Mouse (Mus musculus): ENCODE data around the gene Drosha.

Drosha gene

GRCm38 (mm10) chr15:12832599-12832998, 8.0 kb downstream of the Drosha start:
- DNase-seq (ENCODE audit: low spot score): no peak

- DNase-seq (ENCODE audit: low spot score): no peak
Measured at GRCm38 (mm10) chr15:12833385-12833784, 8.8 kb downstream of the Drosha start.

GRCm38 (mm10) chr15:12834231-12834630, 9.6 kb downstream of the Drosha start:
- DNase-seq (ENCODE audit: low spot score): no peak

- no peak for DNase-seq (ENCODE audit: low spot score)
Measured at GRCm38 (mm10) chr15:12840737-12841136, 16.1 kb downstream of the Drosha start.

GRCm38 (mm10) chr15:12842833-12843232, 18.2 kb downstream of the Drosha start:
- no peak for DNase-seq (ENCODE audit: low spot score)

- DNase-seq (ENCODE audit: low spot score): no peak
Measured at GRCm38 (mm10) chr15:12848196-12848975, 23.8 kb downstream of the Drosha start.

- DNase-seq (ENCODE audit: low spot score): no peak
Measured at GRCm38 (mm10) chr15:12849373-12849772, 24.8 kb downstream of the Drosha start.

GRCm38 (mm10) chr15:12853471-12853870, 28.9 kb downstream of the Drosha start:
- no peak for DNase-seq (ENCODE audit: low spot score)

GRCm38 (mm10) chr15:12856780-12857179, 32.2 kb downstream of the Drosha start:
- DNase-seq (ENCODE audit: low spot score): no peak

GRCm38 (mm10) chr15:12857840-12858516, 33.4 kb downstream of the Drosha start:
- no peak for DNase-seq (ENCODE audit: low spot score)

GRCm38 (mm10) chr15:12858645-12859044, 34.0 kb downstream of the Drosha start:
- DNase-seq (ENCODE audit: low spot score): no peak

GRCm38 (mm10) chr15:12862061-12862460, 37.4 kb downstream of the Drosha start:
- DNase-seq (ENCODE audit: low spot score): no peak

- DNase-seq (ENCODE audit: low spot score): no peak
Measured at GRCm38 (mm10) chr15:12863669-12864068, 39.1 kb downstream of the Drosha start.

- DNase-seq (ENCODE audit: low spot score): no peak
Measured at GRCm38 (mm10) chr15:12865595-12866314, 41.1 kb downstream of the Drosha start.

GRCm38 (mm10) chr15:12867269-12867668, 42.7 kb downstream of the Drosha start:
- DNase-seq (ENCODE audit: low spot score): no peak

- no peak for DNase-seq (ENCODE audit: low spot score)
Measured at GRCm38 (mm10) chr15:12875442-12876176, 51.0 kb downstream of the Drosha start.

- no peak for DNase-seq (ENCODE audit: low spot score)
Measured at GRCm38 (mm10) chr15:12876266-12876665, 51.7 kb downstream of the Drosha start.

- no peak for DNase-seq (ENCODE audit: low spot score)
Measured at GRCm38 (mm10) chr15:12876881-12877280, 52.3 kb downstream of the Drosha start.

- DNase-seq (ENCODE audit: low spot score): no peak
Measured at GRCm38 (mm10) chr15:12877934-12878333, 53.3 kb downstream of the Drosha start.

GRCm38 (mm10) chr15:12878581-12878980, 54.0 kb downstream of the Drosha start:
- no peak for DNase-seq (ENCODE audit: low spot score)

GRCm38 (mm10) chr15:12879937-12880336, 55.3 kb downstream of the Drosha start:
- DNase-seq (ENCODE audit: low spot score): no peak

GRCm38 (mm10) chr15:12884855-12885254, 60.2 kb downstream of the Drosha start:
- DNase-seq (ENCODE audit: low spot score): no peak

Data from ovary, postnatal 36 days (tissue).